ENCODE assay signal across 8 mouse cellular contexts in genomic region chr2:165692944-165693660, GRCm38 (mm10).
DNase-seq lines count a peak whose midpoint lies in the region; ATAC-seq and TF ChIP-seq lines count a peak whose summit lies in the region.

No protein-coding gene starts in this region.

- no peak overlapping the region for H3K4me3 ChIP-seq in hindbrain, postnatal 0 days (ENCODE audit: low read length)
- no peak overlapping the region for H3K4me3 ChIP-seq in hindbrain, embryonic 12.5 days
- no peak overlapping the region for H3K4me3 ChIP-seq in lung, embryonic 14.5 days (ENCODE audit: low read depth, low read length)
- no peak overlapping the region for H3K4me3 ChIP-seq in hindbrain, embryonic 13.5 days

- WGBS in hindbrain, postnatal 0 days: 54% methylated on average over 4 of the region's 4 CpGs
- WGBS in hindbrain, embryonic 12.5 days: 76% methylated on average over 4 of the region's 4 CpGs
- 46% methylated on average over 4 of the region's 4 CpGs for WGBS in lung, embryonic 14.5 days
- WGBS in hindbrain, embryonic 13.5 days: 76% methylated on average over 4 of the region's 4 CpGs

- no peaks in the 10 kb centered on the region for H3K9me3 ChIP-seq in hindbrain, postnatal 0 days (ENCODE audit: low read length)
- H3K9me3 ChIP-seq in hindbrain, embryonic 12.5 days (replicated peaks): no peaks in the 10 kb centered on the region
- no peaks in the 10 kb centered on the region for H3K9me3 ChIP-seq in lung, embryonic 14.5 days (ENCODE audit: low read depth, low read length)
- no peaks in the 10 kb centered on the region for H3K9me3 ChIP-seq in hindbrain, embryonic 13.5 days

- DNase-seq in hindbrain, postnatal 0 days (ENCODE audit: low spot score): peak; percentile 37
- DNase-seq in cerebellum, adult 8-10 months: peak; percentile 37
- DNase-seq in heart, postnatal 25 days (ENCODE audit: low spot score): peak; percentile 17
- peak; percentile 11 for DNase-seq in lung, embryonic 14.5 days
- DNase-seq in urinary bladder, postnatal 25 days (ENCODE audit: low spot score): peak; percentile 54
- no peak for DNase-seq in embryo, embryonic 10 days (ENCODE audit: low spot score)

- intact Hi-C loops in heart, postnatal 25 days (cut with DNase I): loop anchor here (10.0 kb wide), 1 partner anchor 68 kb away; no protein-coding TSS in a partner anchor

- no peaks in the 10 kb centered on the region for H3K4me1 ChIP-seq in hindbrain, postnatal 0 days (ENCODE audit: insufficient read depth, low read length)
- peaks cover 4% of the 10 kb centered on the region; the same call in 1 of the 2 replicates for H3K4me1 ChIP-seq in hindbrain, embryonic 12.5 days
- no peaks in the 10 kb centered on the region for H3K4me1 ChIP-seq in lung, embryonic 14.5 days (ENCODE audit: insufficient read depth)
- peaks cover 3% of the 10 kb centered on the region; the same call in 1 of the 2 replicates for H3K4me1 ChIP-seq in hindbrain, embryonic 13.5 days (replicated peaks)

- no peak overlapping the region for H3K9ac ChIP-seq in hindbrain, postnatal 0 days (replicated peaks; ENCODE audit: low read length)
- no peak overlapping the region for H3K9ac ChIP-seq in hindbrain, embryonic 12.5 days
- H3K9ac ChIP-seq in lung, embryonic 14.5 days: no peak overlapping the region
- no peak overlapping the region for H3K9ac ChIP-seq in hindbrain, embryonic 13.5 days

- ATAC-seq in hindbrain, postnatal 0 days: peak; percentile 62
- ATAC-seq in hindbrain, embryonic 12.5 days (ENCODE audit: low FRiP score): no peak
- ATAC-seq in lung, embryonic 14.5 days (ENCODE audit: insufficient read depth): no peak
- no peak for ATAC-seq in hindbrain, embryonic 13.5 days (ENCODE audit: low FRiP score)

- H3K27ac ChIP-seq in hindbrain, postnatal 0 days: no peak overlapping the region
- H3K27ac ChIP-seq in hindbrain, embryonic 12.5 days: no peak overlapping the region
- H3K27ac ChIP-seq in lung, embryonic 14.5 days (ENCODE audit: low read depth): no peak overlapping the region
- H3K27ac ChIP-seq in hindbrain, embryonic 13.5 days: no peak overlapping the region

- peak; percentile 52 for TF ChIP-seq CTCF in hindbrain, postnatal 0 days (IDR thresholded peaks at IDR 0.05; ENCODE audit: low read depth)
- TF ChIP-seq CTCF in lung, embryonic 14.5 days (IDR thresholded peaks at IDR 0.05; ENCODE audit: low read depth): peak; percentile 55

- H3K27me3 ChIP-seq in hindbrain, postnatal 0 days (ENCODE audit: insufficient read depth, low read length): no peaks in the 10 kb centered on the region
- H3K27me3 ChIP-seq in hindbrain, embryonic 12.5 days: no peaks in the 10 kb centered on the region; the same call in 1 of the 2 replicates
- H3K27me3 ChIP-seq in lung, embryonic 14.5 days (ENCODE audit: insufficient read depth, low read length): no peaks in the 10 kb centered on the region
- H3K27me3 ChIP-seq in hindbrain, embryonic 13.5 days: no peaks in the 10 kb centered on the region

- H3K36me3 ChIP-seq in hindbrain, postnatal 0 days (ENCODE audit: insufficient read depth, low read length): no peaks in the 10 kb centered on the region
- no peaks in the 10 kb centered on the region for H3K36me3 ChIP-seq in hindbrain, embryonic 12.5 days
- no peaks in the 10 kb centered on the region for H3K36me3 ChIP-seq in lung, embryonic 14.5 days (ENCODE audit: insufficient read depth)
- no peaks in the 10 kb centered on the region for H3K36me3 ChIP-seq in hindbrain, embryonic 13.5 days

- H3K4me2 ChIP-seq in hindbrain, postnatal 0 days (ENCODE audit: low read depth, low read length): no peak overlapping the region
- H3K4me2 ChIP-seq in hindbrain, embryonic 12.5 days (replicated peaks): no peak overlapping the region
- H3K4me2 ChIP-seq in lung, embryonic 14.5 days: no peak overlapping the region
- H3K4me2 ChIP-seq in hindbrain, embryonic 13.5 days: no peak overlapping the region
